Mouse (Mus musculus) stomach, postnatal 0 days (tissue): ENCODE measurements around the gene Hdac7.

Source experiments
- CTCF ChIP-seq: IDR thresholded peaks from 2 replicates; pipeline ENCODE4 v1.5.1; 2016; ENCODE audit warnings: antibody characterized with exemption, low read depth, mild to moderate bottlenecking, moderate library complexity
- EP300 ChIP-seq: optimal IDR thresholded peaks from 2 replicates; pipeline ENCODE3; 2016; ENCODE audit warnings: antibody characterized with exemption

GRCm38 (mm10) chr15:97863494-97863881 lies 19.2 kb upstream of the Hdac7 start:
- TF ChIP-seq CTCF (no peak), EP300 (no peak)
